Mouse (Mus musculus) lung, postnatal 0 days (tissue): ENCODE results near the gene Slc31a1. TPM values are rescaled to one million over a fixed set of nuclear protein-coding genes. Genes with fewer than 3 reads are reported as not detected.
A peak's percentile ranks its signal among the peaks of the same experiment; 100 is the strongest.

Source experiments
- ATAC-seq: fragments of 200-750 bp; cut with Nextera tagmentation; 2 replicates; pipeline ENCODE4 v1.8.0; 2017; ENCODE audit warnings: moderate library complexity
- DNase-seq: peaks from one replicate; pipeline ENCODE4 v3.0.0-alpha.2; 2016; ENCODE audit warnings: low spot score
- H3K27ac ChIP-seq: fragments of 300-500 bp; sonication (generic); 2 replicates; pipeline ENCODE4 v1.5.1; 2014; ENCODE audit warnings: antibody characterized with exemption, mild to moderate bottlenecking, low read length, mixed read lengths
- H3K27me3 ChIP-seq: fragments of 300-500 bp; sonication (generic); replicated peaks from 2 replicates; pipeline ENCODE4 v1.6.1; 2014; ENCODE audit warnings: low read length, mixed read lengths; ENCODE audit not compliant: insufficient read depth
- H3K36me3 ChIP-seq: fragments of 300-500 bp; sonication (generic); 2 replicates; pipeline ENCODE4 v1.6.1; 2014; ENCODE audit warnings: low read length, mixed read lengths; ENCODE audit not compliant: insufficient read depth
- H3K4me1 ChIP-seq: fragments of 300-500 bp; sonication (generic); 2 replicates; pipeline ENCODE4 v1.6.1; 2014; ENCODE audit warnings: antibody characterized with exemption, low read depth, low read length, mixed read lengths; ENCODE audit not compliant: insufficient read depth
- H3K4me2 ChIP-seq: fragments of 300-500 bp; sonication (generic); replicated peaks from 2 replicates; pipeline ENCODE4 v1.6.1; 2014; ENCODE audit warnings: low read depth, mild to moderate bottlenecking, low read length, moderate library complexity, mixed read lengths
- H3K4me3 ChIP-seq: fragments of 300-500 bp; sonication (generic); 2 replicates; pipeline ENCODE4 v1.5.1; 2014; ENCODE audit warnings: low read depth, low read length
- H3K9ac ChIP-seq: fragments of 300-500 bp; sonication (generic); replicated peaks from 2 replicates; pipeline ENCODE4 v1.6.1; 2014; ENCODE audit warnings: low read depth, mild to moderate bottlenecking
- H3K9me3 ChIP-seq: fragments of 300-500 bp; sonication (generic); 2 replicates; pipeline ENCODE4 v1.6.1; 2016; ENCODE audit warnings: low read length, mixed read lengths
- CTCF ChIP-seq: IDR thresholded peaks from 2 replicates; pipeline ENCODE4 v1.5.1; 2016; ENCODE audit warnings: antibody characterized with exemption, mild to moderate bottlenecking
- EP300 ChIP-seq: IDR thresholded peaks from 2 replicates; pipeline ENCODE4 v1.6.1; 2016; ENCODE audit warnings: antibody characterized with exemption, mild to moderate bottlenecking, control low read depth
- WGBS: fragments of 180-500 bp; shearing (Covaris S2); extraction: QIAGEN DNeasy Blood & Tissue Kit; methylation state at CpG from one replicate; pipeline ENCODE4 v1.1.7; 2014; 5-methylcytosine and 5-hydroxymethylcytosine counted together
- polyA plus RNA-seq: library from polyadenylated mRNA; unstranded; fragments of >200 nt; fragmentation: Nextera tagmentation; extraction: Ambion mirVana; gene quantifications from 2 replicates; pipeline ENCODE4 v1.2.1, GENCODE M21; 2015

The Slc31a1 gene
- polyA plus RNA-seq, 1 experiment from 2014 or later = 61.1 TPM

DNA sequence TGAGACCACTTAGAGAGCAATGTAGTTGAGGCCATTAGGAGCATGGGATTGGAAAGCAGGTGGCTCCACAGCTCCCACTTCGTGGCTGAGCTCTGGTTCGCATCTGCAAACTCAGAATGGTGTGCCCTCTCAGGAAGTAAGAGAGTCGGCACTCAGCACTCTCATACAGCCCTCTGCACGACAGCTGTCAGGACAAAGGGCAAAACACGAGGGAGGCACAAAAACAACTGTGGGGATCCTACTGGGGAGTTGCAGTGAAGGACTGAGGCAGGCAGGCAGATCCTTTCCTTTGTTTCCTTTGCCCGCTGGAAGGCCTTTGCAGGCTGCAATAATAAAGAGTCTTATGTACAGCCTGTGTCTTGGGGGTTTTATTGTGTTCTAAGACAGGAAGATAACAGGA lies 32.9 kb downstream of the Slc31a1 start:
- H3K36me3 ChIP-seq = peaks cover 26% of the 10 kb centered on the region; the same call in 1 of the 2 replicates
- no peak overlapping the region for H3K27ac ChIP-seq
- no peaks in the 10 kb centered on the region for H3K9me3 ChIP-seq
- DNase-seq (no peak), ATAC-seq (no peak)
- no peak overlapping the region for H3K4me3 ChIP-seq
- no peak overlapping the region for H3K9ac ChIP-seq
- TF ChIP-seq EP300 (no peak), CTCF (no peak)
- H3K4me1 ChIP-seq = no peaks in the 10 kb centered on the region
- WGBS = 75% methylated on average over 6 of the region's 6 CpGs
- H3K4me2 ChIP-seq = no peak overlapping the region
- H3K27me3 ChIP-seq = no peaks in the 10 kb centered on the region

DNA sequence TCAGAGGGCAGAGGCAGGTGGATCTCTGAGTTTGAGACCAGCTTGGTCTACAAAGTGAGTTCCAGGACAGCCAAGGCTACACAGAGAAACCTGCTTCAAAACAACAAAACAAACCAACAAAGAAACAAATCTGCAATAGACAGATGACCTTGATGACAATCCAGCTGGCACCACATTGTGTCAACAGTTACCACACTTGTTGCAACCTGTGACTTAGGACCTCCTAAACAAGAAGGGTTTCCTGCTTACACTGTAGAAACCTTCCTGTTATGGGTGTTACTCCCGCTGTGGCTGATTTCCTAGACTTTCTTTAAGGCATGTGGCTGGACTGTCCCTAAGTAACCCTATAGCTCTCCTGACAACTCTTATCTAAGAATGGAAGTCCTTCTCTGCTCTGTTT lies 35.3 kb downstream of the Slc31a1 start:
- no peak overlapping the region for H3K4me3 ChIP-seq

DNA sequence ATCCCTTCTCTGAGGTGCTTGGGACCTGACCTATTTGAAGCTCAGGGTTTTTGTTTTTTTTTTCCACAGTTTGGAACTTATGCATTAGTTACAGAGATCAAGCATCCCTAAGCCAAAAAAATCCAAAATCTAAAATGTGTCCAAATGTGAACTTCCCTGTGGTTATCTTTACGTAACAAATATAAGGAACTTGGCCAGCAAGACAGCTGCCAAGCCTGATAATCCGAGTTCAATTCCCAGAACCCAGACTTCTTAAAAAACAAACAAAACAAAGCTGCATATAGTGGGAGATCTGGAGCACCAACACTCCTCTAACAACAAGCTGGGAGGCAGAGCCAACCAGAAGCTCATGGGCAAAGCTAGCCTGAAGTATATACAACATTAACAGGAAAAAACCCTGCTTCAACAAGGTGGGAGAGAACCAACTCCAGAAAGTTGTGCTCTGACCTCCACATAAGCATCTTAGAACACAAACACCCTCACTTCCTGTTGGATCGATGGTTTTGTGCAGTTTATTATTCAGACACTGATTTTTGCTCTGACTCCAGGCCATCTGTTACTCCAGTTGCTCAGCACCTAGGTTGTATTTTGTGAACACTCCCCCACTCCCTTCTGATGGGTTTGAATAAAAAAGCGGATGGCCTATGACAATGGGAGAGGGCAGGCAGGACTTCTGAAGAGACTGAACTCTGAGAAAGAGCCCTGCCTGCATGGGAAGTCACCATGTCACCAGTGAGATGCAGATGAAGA lies 37.3 kb downstream of the Slc31a1 start:
- ATAC-seq (no peak), DNase-seq (no peak)
- TF ChIP-seq CTCF = no peak
- no peak for TF ChIP-seq EP300
- H3K4me3 ChIP-seq = no peak overlapping the region
- H3K27ac ChIP-seq = no peak overlapping the region
- 0 out of 2 replicates have a peak overlapping the region, but pooled peaks have one; percentile 3 for H3K9ac ChIP-seq
- H3K4me2 ChIP-seq = no peak overlapping the region
- no peaks in the 10 kb centered on the region for H3K9me3 ChIP-seq
- peaks cover 33% of the 10 kb centered on the region; the same call in 1 of the 2 replicates for H3K36me3 ChIP-seq
- H3K4me1 ChIP-seq = no peaks in the 10 kb centered on the region
- H3K27me3 ChIP-seq = no peaks in the 10 kb centered on the region
- WGBS = 74% methylated on average over 4 of the region's 4 CpGs

More for the DNA sequence above, 35.3 kb downstream of the Slc31a1 start:
- Histone ChIP-seq H3K4me1 (no peaks in the 10 kb centered on the region), H3K36me3 (peaks cover 32% of the 10 kb centered on the region; the same call in 1 of the 2 replicates), H3K9ac (no peak overlapping the region), H3K4me2 (no peak overlapping the region), H3K27me3 (no peaks in the 10 kb centered on the region), H3K27ac (no peak overlapping the region), H3K9me3 (no peaks in the 10 kb centered on the region)
- TF ChIP-seq CTCF = no peak
- TF ChIP-seq EP300 = no peak
- DNase-seq (no peak), ATAC-seq (no peak)
- WGBS = 62% methylated on average over 1 of the region's 1 CpGs

DNA sequence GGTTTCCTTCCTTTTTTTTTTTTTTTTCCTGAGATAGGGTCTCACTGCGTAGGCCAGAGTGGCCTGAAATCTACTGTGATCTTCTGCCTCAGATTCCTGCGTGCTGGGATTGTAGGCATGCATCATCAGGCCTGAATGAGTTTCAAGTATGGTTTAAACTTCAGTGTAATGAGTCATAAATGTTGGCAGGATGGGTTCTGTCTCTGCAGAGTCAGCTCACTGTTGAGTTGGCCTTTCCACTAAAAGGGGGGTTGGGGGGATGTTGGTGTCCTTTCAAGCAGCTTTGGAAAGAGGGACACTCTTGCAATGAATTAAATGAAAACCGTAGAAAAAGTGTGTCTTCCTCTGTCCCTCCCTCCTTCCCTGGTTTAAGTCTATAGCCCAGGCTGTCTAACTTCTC lies 38.4 kb downstream of the Slc31a1 start:
- DNase-seq = peak; percentile 26
- Histone ChIP-seq H3K4me3 (no peak overlapping the region), H3K36me3 (peaks cover 33% of the 10 kb centered on the region; the same call in 1 of the 2 replicates), H3K4me1 (no peaks in the 10 kb centered on the region), H3K27me3 (no peaks in the 10 kb centered on the region), H3K27ac (no peak overlapping the region), H3K4me2 (no peak overlapping the region), H3K9ac (no peak overlapping the region), H3K9me3 (no peaks in the 10 kb centered on the region)
- TF ChIP-seq CTCF = no peak
- TF ChIP-seq EP300 = no peak
- no peak; the same call in 1 of the 2 replicates for ATAC-seq
- WGBS = 81% methylated on average over 3 of the region's 3 CpGs

DNA sequence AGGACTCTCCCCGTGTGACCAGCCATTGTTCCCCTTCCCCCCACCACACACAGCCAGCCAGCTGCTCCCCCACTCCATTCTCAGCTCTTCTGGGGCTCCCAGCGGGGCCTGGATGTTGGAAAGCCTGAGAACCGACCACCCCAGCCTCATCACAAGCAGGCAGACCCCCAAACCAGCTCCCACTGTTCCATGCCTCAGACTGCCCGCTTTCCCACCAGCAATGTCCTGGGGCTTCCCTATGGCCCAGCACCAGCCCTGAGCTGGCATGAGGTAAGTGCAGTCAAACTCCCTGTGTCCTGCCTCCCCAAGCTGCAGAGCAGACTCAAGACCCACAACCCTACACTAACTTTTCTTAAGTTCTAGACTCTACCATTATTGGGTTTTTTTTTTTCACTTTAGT lies 45.6 kb downstream of the Slc31a1 start:
- H3K9ac ChIP-seq = no peak overlapping the region

DNA sequence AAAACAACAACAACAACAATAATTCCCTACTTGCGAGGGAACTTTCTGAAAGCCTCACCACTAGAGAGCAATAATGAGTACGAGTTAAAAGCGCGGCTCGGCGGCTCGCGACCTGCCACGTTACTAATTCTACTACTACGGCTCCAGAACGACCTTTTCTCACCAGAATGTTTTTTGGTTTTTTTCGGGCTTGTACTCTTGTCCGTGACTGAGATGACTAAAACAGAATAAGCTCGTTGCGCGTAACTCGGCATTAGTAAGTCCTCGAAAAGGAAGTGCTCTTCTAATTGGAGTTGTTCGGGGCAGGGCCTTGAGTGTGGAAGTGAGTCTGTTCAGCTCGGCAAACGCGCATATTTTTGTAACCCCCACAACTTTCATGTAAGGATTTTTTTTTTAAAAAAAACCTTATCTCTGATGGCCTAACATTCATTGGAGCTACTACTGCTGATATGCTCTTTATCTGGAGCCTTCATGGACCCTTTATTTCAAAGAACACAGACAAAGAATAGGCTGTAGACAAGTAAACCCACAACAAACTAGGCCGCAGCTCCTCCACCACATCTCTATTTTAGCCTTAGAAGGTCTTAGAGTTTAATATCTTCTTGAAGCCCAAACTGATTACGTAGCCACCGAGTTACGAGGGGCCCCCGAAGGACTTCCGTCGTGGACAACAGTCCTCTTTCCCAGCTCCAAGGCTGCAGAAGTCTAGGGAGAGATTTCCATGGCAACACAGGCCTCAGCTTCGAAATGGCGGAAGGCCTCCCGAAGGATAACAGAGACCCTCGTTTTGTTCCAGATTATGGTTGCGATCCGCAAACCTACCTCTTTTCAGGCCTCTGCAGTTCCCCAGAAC lies 47.4 kb downstream of the Slc31a1 start:
- no peaks in the 10 kb centered on the region for H3K27me3 ChIP-seq
- ATAC-seq (peak; percentile 40), DNase-seq (peak; percentile 91)
- peak overlapping the region; percentile 79 for H3K4me2 ChIP-seq
- H3K4me1 ChIP-seq = peaks cover 4% of the 10 kb centered on the region; the same call in 1 of the 2 replicates
- H3K9me3 ChIP-seq = no peaks in the 10 kb centered on the region
- H3K4me3 ChIP-seq = peak overlapping the region; percentile 70
- H3K27ac ChIP-seq = peak overlapping the region; percentile 78
- 1% methylated on average over 35 of the region's 35 CpGs for WGBS
- TF ChIP-seq CTCF = peak; percentile 71
- TF ChIP-seq EP300 = no peak; the same call in 1 of the 2 replicates
- 0 out of 2 replicates have a peak, but pooled peaks cover 8% of the 10 kb centered on the region for H3K36me3 ChIP-seq
- peak overlapping the region; percentile 63 for H3K9ac ChIP-seq

More for the DNA sequence above, 45.6 kb downstream of the Slc31a1 start:
- DNase-seq = no peak
- Histone ChIP-seq H3K4me1 (peaks cover 4% of the 10 kb centered on the region; the same call in 1 of the 2 replicates), H3K27me3 (no peaks in the 10 kb centered on the region), H3K27ac (no peak overlapping the region), H3K36me3 (peaks cover 5% of the 10 kb centered on the region; the same call in 1 of the 2 replicates), H3K9me3 (no peaks in the 10 kb centered on the region), H3K4me3 (no peak overlapping the region), H3K4me2 (no peak overlapping the region)
- no peak for ATAC-seq
- WGBS = 80% methylated on average over 4 of the region's 4 CpGs
- no peak for TF ChIP-seq EP300
- TF ChIP-seq CTCF = no peak
